Mouse (Mus musculus) thymus, adult 2 months (tissue): ENCODE measurements around the gene Tmem132b. TPM values are rescaled to one million over a fixed set of nuclear protein-coding genes. Genes with fewer than 3 reads are reported as not detected.

ENCODE experiments used
- DNase-seq: peaks from one replicate; pipeline ENCODE4 v3.0.0; 2021
- H3K27ac ChIP-seq: fragments of 200-500 bp; 2 replicates; pipeline ENCODE4 v1.5.1; 2012; ENCODE audit warnings: low read length, control low read depth; ENCODE audit not compliant: control insufficient read depth, insufficient read depth
- H3K27me3 ChIP-seq: fragments of 200-500 bp; 2 replicates; pipeline ENCODE4 v1.6.1; 2012; ENCODE audit warnings: mild to moderate bottlenecking, low read length, moderate library complexity, mixed read lengths; ENCODE audit not compliant: control insufficient read depth, insufficient read depth
- H3K36me3 ChIP-seq: fragments of 200-500 bp; 2 replicates; pipeline ENCODE4 v1.6.1; 2012; ENCODE audit warnings: mild to moderate bottlenecking, low read length, moderate library complexity; ENCODE audit not compliant: control insufficient read depth, insufficient read depth
- H3K4me1 ChIP-seq: fragments of 200-500 bp; replicated peaks from 2 replicates; pipeline ENCODE4 v1.6.1; 2012; ENCODE audit warnings: low read length; ENCODE audit not compliant: control insufficient read depth, insufficient read depth
- H3K4me3 ChIP-seq: fragments of 200-500 bp; 2 replicates; pipeline ENCODE4 v1.5.1; 2012; ENCODE audit warnings: mild to moderate bottlenecking, low read length, control low read depth, moderate library complexity; ENCODE audit not compliant: control insufficient read depth, insufficient read depth
- CTCF ChIP-seq: fragments of 200-500 bp; IDR thresholded peaks from 2 replicates; pipeline ENCODE4 v1.5.1; 2012; ENCODE audit warnings: mild to moderate bottlenecking, control low read depth, low read length, moderate library complexity, borderline replicate concordance; ENCODE audit not compliant: control insufficient read depth, poor library complexity, insufficient read depth; ENCODE audit errors: extremely low read depth
- POLR2A ChIP-seq: fragments of 200-500 bp; IDR thresholded peaks from 2 replicates; pipeline ENCODE4 v1.6.1; 2012; ENCODE audit warnings: mild to moderate bottlenecking, low read length, control low read depth, moderate library complexity; ENCODE audit not compliant: control insufficient read depth, poor library complexity, insufficient read depth; ENCODE audit errors: extremely low read depth
- WGBS: fragments of 180-500 bp; shearing (Covaris S2); methylation state at CpG from one replicate; pipeline ENCODE4 v1.1.7; 2018; 5-methylcytosine and 5-hydroxymethylcytosine counted together
- polyA plus RNA-seq: library from polyadenylated mRNA; depleted of rRNA; stranded (reverse); fragments of >200 nt; gene quantifications from 2 replicates; pipeline ENCODE4 v1.2.3, GENCODE M21; 2012

Gene Tmem132b
- polyA plus RNA-seq, 1 experiment = 0.15 TPM

DNA sequence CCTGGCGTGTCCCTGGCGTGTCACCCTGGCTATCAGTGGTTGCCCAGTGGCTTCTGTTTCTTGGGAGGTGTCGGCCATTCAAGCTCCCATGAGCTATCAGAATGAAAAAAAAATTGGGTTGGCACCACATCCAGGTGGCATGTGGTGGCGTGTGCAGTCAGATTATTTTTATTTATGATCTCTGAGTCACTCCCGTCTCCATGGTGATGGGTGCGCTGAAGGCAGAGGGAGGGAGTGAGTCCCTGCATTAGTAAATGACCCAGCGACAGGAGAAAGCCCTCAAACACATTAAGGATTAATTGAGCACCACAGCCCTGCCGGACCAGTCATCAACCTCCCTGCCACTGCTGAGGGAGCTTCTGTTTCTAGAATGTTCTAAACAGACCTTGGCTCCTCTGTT is 52.3 kb downstream of the Tmem132b start:
- no peaks in the 10 kb centered on the region for H3K27me3 ChIP-seq
- WGBS = 61% methylated on average over 8 of the region's 8 CpGs
- no peak for DNase-seq
- TF ChIP-seq POLR2A = no peak
- TF ChIP-seq CTCF = no peak
- H3K4me1 ChIP-seq = no peaks in the 10 kb centered on the region
- no peak overlapping the region for H3K4me3 ChIP-seq
- H3K36me3 ChIP-seq = no peaks in the 10 kb centered on the region
- H3K27ac ChIP-seq = no peak overlapping the region

DNA sequence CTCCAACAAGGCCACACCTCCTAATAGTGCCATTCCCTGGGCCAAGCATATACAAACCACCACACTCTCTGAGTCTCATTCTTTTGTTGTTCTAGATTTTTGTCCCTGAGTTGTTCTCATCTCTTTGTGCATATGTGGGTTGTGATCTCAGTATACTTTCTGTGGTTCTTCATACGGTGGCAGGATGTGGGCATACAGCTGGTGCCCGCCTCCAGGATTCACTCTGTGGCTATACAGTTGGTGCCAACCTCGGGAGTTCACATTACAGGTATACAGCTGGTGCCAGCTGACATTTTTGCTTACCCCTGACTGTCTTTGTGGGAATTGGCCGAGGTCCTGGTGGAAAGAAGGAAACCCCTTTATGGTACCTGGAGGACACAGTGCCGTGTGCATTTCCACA is 53.6 kb downstream of the Tmem132b start:
- no peak overlapping the region for H3K4me3 ChIP-seq
- no peaks in the 10 kb centered on the region for H3K36me3 ChIP-seq
- 47% methylated on average over 5 of the region's 5 CpGs for WGBS
- H3K27ac ChIP-seq = no peak overlapping the region
- TF ChIP-seq CTCF = no peak
- H3K4me1 ChIP-seq = no peaks in the 10 kb centered on the region
- no peak for DNase-seq
- no peaks in the 10 kb centered on the region for H3K27me3 ChIP-seq

DNA sequence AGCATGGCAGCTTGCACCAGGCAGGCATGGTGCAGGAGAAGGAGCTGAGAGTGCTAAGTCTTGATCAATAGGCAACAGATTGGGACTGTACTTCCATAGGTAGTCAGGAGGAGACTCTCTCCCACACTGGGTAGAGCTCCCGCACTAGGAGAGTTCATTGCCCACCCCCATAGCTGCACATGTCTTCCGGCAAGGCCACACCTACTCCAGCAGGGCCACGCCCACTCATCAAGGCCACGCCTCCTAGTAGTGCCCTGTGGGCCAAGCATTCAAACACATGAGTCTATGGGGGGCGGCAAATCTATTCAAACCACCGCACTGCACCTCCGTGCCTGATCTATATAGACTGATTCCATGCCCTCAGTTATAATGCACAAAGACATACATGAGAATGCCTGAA is 56.6 kb downstream of the Tmem132b start:
- Histone ChIP-seq H3K27me3 (no peaks in the 10 kb centered on the region), H3K4me3 (no peak overlapping the region), H3K27ac (no peak overlapping the region), H3K36me3 (no peaks in the 10 kb centered on the region), H3K4me1 (no peaks in the 10 kb centered on the region)
- 81% methylated on average over 7 of the region's 7 CpGs for WGBS
- no peak for DNase-seq
- TF ChIP-seq CTCF = no peak
- TF ChIP-seq POLR2A = no peak

DNA sequence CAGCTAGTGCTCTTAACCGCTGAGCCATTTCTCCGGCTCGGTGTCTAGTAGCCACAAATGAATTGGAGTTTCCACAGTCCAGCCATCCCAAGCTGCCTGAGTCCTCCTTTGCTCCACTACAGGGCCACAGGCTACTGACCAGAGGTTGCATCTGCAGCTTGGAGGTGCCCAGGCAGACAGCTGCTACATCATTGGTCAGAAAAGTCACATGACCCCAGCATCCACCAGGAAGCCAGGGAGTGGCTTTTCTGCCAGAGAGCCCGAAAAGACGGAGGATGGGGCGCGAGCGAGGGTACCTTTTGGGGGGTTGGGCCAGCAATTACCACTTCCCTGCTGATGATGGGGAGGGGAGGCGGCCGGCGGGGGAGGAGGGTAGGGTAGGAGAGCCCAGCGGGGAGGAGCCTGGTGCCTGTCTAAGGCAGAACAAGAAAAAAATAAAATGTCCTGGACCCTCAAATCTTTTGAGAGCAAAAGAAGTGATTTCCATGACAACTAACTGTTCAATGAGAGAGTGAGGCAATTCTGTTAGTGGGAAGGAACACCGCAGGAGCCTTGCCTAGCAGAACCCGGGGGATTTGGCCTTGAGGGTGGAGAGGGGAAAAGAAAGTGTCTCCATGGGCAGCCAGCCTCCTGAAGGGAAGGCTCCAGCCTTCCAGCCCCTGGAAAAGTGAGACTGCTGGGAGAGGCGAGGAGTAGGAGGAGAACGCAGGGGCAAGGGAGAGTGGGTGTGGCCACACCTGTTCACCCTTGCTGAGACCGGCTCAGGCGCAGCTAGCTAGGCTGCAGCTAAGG is 57.5 kb downstream of the Tmem132b start:
- Histone ChIP-seq H3K36me3 (no peaks in the 10 kb centered on the region), H3K4me3 (no peak overlapping the region), H3K27ac (no peak overlapping the region), H3K27me3 (no peaks in the 10 kb centered on the region), H3K4me1 (no peaks in the 10 kb centered on the region)
- no peak for TF ChIP-seq CTCF
- TF ChIP-seq POLR2A = no peak
- no peak for DNase-seq
- WGBS = 13% methylated on average over 18 of the region's 18 CpGs

DNA sequence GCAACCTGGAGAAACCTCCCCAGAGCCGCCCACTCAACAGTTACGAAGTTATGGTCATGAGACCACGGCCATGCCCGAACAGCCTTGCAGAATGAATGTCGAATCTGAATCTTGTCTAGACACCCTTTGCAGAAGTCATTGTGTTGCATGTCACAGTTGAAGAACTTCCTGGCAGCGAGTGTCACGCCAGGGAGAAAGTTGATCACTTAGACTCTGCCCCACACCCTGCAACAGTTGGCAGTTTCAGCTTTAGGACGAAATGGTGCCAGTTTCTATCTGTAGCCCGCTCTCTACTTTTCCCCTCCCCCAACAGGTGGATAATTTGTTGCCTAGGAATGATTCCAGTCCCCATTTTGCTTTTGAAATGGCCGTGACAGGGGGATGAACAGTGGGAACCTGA is 66.5 kb downstream of the Tmem132b start:
- no peak overlapping the region for H3K27ac ChIP-seq
- H3K27me3 ChIP-seq = no peaks in the 10 kb centered on the region
- H3K4me1 ChIP-seq = no peaks in the 10 kb centered on the region
- DNase-seq = no peak
- no peaks in the 10 kb centered on the region for H3K36me3 ChIP-seq
- H3K4me3 ChIP-seq = no peak overlapping the region
- 87% methylated on average over 10 of the region's 10 CpGs for WGBS
- TF ChIP-seq POLR2A = no peak
- no peak for TF ChIP-seq CTCF

DNA sequence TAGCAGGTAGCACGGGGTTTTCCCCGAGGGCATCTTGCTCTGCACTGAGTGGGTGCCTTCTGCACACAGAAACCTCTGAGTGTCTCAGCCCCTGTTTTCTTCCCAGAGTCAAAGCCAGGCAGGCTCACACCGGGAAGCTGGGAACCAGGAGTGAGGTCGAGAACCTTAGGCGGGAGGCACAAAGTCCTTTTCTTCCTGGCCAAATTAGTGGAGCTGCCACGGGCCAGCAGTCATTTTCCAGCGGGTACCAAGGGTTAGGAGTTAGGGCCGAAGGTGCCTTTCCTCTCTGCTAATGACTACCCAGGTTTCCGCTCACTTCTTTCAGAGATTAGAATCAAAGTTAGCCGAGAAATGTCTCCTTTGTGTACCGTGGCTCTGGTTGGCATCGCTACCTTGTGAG is 75.6 kb downstream of the Tmem132b start:
- DNase-seq = no peak
- Histone ChIP-seq H3K4me1 (no peaks in the 10 kb centered on the region), H3K27me3 (no peaks in the 10 kb centered on the region), H3K36me3 (no peaks in the 10 kb centered on the region), H3K27ac (no peak overlapping the region), H3K4me3 (no peak overlapping the region)
- 89% methylated on average over 12 of the region's 12 CpGs for WGBS
- TF ChIP-seq CTCF = no peak
- no peak for TF ChIP-seq POLR2A

DNA sequence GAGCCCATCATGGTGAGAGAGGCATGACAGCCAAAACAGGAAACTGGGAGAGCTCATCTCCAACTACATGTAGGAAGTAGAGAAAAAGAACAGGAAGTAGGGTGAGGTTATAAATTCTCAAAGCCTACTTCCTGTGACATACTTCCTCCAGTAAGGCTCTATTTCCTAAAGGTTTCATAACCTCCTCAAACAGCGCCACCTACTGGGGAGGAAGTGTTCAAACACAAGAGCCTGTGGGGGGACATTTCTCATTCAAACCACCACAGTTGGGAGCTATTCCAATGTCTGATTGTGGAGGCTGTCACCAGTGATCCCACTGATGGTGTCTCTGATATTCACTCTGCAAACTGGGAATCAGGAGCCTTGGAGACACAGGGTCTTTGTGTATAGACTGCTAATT is 78.4 kb downstream of the Tmem132b start:
- no peak for DNase-seq
- Histone ChIP-seq H3K4me3 (no peak overlapping the region), H3K27ac (no peak overlapping the region), H3K27me3 (no peaks in the 10 kb centered on the region), H3K36me3 (no peaks in the 10 kb centered on the region), H3K4me1 (no peaks in the 10 kb centered on the region)
- TF ChIP-seq CTCF (no peak), POLR2A (no peak)
- WGBS = 68% methylated on average over 1 of the region's 1 CpGs
